Mouse (Mus musculus): ENCODE measurements around the gene Ssbp1.

Ssbp1 gene

DNA sequence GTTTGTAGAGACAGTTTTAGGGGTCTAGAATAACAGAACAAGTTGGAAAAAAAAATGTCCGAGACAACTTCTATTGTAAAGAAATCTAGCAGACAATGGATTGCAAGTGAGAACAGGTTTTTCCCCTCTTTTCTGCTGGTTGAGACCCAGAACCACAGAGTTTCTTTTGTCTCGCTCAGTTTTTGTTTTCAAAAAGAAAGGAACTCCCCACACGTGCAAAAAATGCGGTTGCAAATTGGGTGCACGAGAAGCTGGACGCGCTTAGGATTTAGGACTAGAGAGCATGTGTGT, 513 bp downstream of the Ssbp1 start:
- no peak for DNase-seq

DNA sequence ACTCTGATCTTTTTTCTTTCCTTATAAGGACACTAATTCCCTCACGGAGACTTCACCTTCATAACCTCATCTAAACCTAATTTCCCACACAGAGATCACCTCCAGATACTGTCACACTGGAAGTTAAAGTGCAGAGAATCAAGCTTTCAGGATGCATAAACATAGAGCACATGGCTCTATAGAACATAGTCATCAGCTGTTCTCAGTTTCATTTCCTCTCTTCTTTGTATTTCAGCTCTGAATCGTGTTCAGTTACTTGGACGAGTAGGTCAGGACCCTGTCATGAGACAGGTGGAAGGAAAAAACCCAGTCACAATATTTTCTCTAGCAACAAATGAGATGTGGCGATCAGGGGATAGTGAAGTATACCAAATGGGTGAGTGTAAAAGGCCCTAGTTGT, 5.0 kb downstream of the Ssbp1 start:
- no peak for DNase-seq

DNA sequence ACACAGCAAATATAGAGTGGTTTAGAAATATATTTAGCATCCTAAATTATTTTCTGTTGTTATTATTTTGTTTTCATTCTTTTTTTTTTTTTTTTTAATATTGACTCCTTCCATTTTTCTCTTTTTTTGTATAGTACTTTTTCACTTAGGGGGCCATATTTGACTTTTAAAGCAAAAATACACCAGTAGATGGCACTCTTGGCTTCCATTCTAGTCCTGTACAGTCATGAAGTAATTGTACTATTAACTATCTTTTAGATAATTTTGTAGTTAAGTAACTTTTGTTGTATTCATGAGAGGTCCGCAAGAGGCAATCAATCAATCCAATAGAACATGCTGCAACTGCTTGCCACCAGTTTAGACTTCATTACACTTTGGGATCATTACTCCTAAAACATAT, 8.6 kb downstream of the Ssbp1 start:
- DNase-seq, result no peak

DNA sequence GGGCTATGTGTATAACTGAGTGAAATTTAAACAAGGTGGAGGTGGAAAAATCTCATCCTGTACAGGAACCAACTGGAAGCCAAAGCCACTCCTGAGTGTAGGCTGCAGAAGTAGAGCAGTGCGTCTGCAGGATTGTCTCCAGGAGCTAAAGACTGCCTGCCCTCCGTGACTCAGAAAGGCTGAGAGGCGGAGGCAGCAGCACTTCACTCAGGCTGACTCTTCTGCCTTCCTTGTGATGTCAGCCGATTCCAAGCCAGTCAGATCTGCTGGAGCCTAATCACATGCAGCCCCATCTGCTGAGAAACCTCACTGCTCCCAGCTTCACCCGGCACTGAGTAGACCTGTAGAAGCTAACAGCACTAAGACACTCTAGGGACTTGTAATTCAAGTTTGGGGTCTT, 11.2 kb downstream of the Ssbp1 start:
- DNase-seq, result no peak

DNA sequence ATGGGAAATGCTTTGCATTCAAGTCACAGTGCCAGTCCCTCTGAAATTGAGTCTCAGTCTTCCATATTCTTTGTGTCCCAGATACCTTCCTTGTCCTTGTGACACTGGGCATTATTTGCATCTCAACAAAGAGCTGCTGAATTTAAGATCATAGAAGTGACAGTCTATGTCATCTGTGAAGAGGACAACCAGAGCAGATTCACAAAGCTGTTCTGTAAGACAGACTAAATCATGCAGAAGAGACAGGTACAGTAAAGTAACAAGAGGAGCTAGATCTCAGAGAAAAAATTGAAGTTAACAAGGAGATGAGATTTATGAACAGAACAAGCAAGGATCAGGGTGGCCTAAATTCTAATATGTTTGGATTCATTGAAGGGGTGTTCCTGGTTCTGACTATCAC, 19.8 kb downstream of the Ssbp1 start, which contains the start of gene Tas2r137:
TSS of gene Tas2r137 (plus strand) at position 301 of the 400 bp plus-strand sequence.
- no peak for DNase-seq

DNA sequence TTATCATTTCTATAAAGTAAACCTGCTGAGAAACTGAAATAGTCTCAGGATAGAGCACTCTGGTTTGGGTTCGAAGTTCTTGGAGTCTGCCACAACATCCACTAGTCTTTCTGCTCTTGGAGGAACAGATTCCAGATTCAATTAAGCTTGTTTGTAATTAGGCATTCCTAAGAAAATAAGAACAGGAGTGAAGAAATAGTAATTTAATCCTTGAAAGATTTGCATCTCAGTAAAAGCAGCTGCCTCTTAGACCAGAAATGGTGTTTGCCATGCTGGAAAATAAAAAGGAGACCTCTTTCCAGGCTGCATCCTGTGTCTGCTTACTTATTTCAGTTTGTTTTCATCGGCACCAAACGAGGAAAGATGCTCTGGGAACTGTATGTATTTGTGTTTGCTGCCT, 22.1 kb downstream of the Ssbp1 start, which contains the start of gene Tas2r108:
TSS of gene Tas2r108 (plus strand) at position 301 of the 400 bp plus-strand sequence.
- DNase-seq, result no peak

DNA sequence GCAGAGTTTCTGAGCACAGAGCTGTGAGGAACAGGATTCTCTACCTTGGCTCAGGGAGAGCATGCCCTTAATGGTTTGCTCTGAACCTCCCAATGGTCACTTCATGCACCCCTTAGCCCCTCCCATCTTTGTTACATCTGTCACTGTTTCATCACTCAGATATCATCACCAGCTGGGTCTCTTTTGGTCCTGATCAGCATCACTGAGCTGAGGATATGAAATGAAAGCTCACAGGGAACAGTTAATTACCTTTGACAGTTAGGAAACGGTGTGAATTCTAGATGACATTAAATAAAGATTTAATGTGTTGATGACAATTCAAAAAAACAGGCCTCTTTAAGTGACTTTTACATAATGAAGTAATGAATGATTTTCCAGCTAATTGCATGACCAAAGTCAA, 48.3 kb downstream of the Ssbp1 start, which contains the start of gene Prss37:
TSS of gene Prss37 (minus strand) at position 101 of the 400 bp plus-strand sequence.
- no peak for DNase-seq
